Comparison of ENCODE assay signal across 8 mouse cellular contexts in genomic region chr5:75044310-75044904, GRCm38 (mm10). TPM values are rescaled to one million over a fixed set of nuclear protein-coding genes. Genes with fewer than 3 reads are reported as not detected.
DNase-seq lines count a peak whose midpoint lies in the region; ATAC-seq and TF ChIP-seq lines count a peak whose summit lies in the region.

TSS of gene Chic2 (minus strand) at chr5:75044774.

- peaks cover 13% of the 10 kb centered on the region for H3K36me3 ChIP-seq in forebrain, embryonic 10.5 days (replicated peaks)
- H3K36me3 ChIP-seq in heart, embryonic 15.5 days: peaks cover 5% of the 10 kb centered on the region
- no peaks in the 10 kb centered on the region for H3K36me3 ChIP-seq in liver, embryonic 14.5 days (replicated peaks; ENCODE audit: control insufficient read depth, insufficient read depth, low read depth)
- H3K36me3 ChIP-seq in stomach, embryonic 15.5 days: no peaks in the 10 kb centered on the region

- H3K27ac ChIP-seq in forebrain, embryonic 10.5 days: peak within 1 kb of the TSS; percentile 98
- peak within 1 kb of the TSS; percentile 89 for H3K27ac ChIP-seq in heart, embryonic 15.5 days
- peak within 1 kb of the TSS; percentile 66 for H3K27ac ChIP-seq in liver, embryonic 14.5 days
- H3K27ac ChIP-seq in stomach, embryonic 15.5 days: peak within 1 kb of the TSS; percentile 83

- peaks cover 3% of the 10 kb centered on the region; the same call in 1 of the 2 replicates for H3K9me3 ChIP-seq in forebrain, embryonic 10.5 days
- H3K9me3 ChIP-seq in heart, embryonic 15.5 days (replicated peaks): no peaks in the 10 kb centered on the region
- no peaks in the 10 kb centered on the region for H3K9me3 ChIP-seq in liver, embryonic 14.5 days (ENCODE audit: control insufficient read depth, low read length)
- no peaks in the 10 kb centered on the region for H3K9me3 ChIP-seq in stomach, embryonic 15.5 days

- TF ChIP-seq CTCF in liver, embryonic 14.5 days (IDR thresholded peaks at IDR 0.05; ENCODE audit: low read depth): no peak

- peaks cover 42% of the 10 kb centered on the region for H3K27me3 ChIP-seq in forebrain, embryonic 10.5 days (ENCODE audit: poor library complexity, severe bottlenecking)
- H3K27me3 ChIP-seq in heart, embryonic 15.5 days: no peaks in the 10 kb centered on the region
- H3K27me3 ChIP-seq in liver, embryonic 14.5 days (ENCODE audit: control insufficient read depth, insufficient read depth, low read length): no peaks in the 10 kb centered on the region
- H3K27me3 ChIP-seq in stomach, embryonic 15.5 days (replicated peaks): no peaks in the 10 kb centered on the region

- no peak for TF ChIP-seq EP300 in liver, embryonic 14.5 days (IDR thresholded peaks at IDR 0.05; ENCODE audit: low read depth)

- peak; percentile 89 for DNase-seq in CD4-positive, CD25-positive, alpha-beta regulatory T cell, adult 2 months (ENCODE audit: low read depth, low spot score)
- peak; percentile 58 for DNase-seq in c-Kit-negative CD71-positive TER-119-positive erythroid progenitor cells, embryonic 14.5 days (ENCODE audit: low read depth, low spot score)
- peak; percentile 80 for DNase-seq in forebrain, embryonic 10.5 days (ENCODE audit: extremely low spot score, low spot score)
- DNase-seq in kidney, postnatal 25 days: peak; percentile 87 to 95
- peak; percentile 59 to 65 (median 61) for DNase-seq in liver, embryonic 14.5 days (ENCODE audit: low read depth in 3 of 3, low spot score in 3 of 3)
- DNase-seq in neural tube, embryonic 10.5 days (ENCODE audit: extremely low spot score, low spot score): peak; percentile 88

- H3K9ac ChIP-seq in heart, embryonic 15.5 days: peak within 1 kb of the TSS; percentile 99
- peak within 1 kb of the TSS; percentile 98 for H3K9ac ChIP-seq in liver, embryonic 14.5 days (replicated peaks)
- H3K9ac ChIP-seq in stomach, embryonic 15.5 days: peak within 1 kb of the TSS; percentile 90

- peak within 1 kb of the TSS; percentile 68 for H3K4me2 ChIP-seq in heart, embryonic 15.5 days
- H3K4me2 ChIP-seq in liver, embryonic 14.5 days (ENCODE audit: low read depth): peak within 1 kb of the TSS; percentile 90
- peak within 1 kb of the TSS; percentile 76 for H3K4me2 ChIP-seq in stomach, embryonic 15.5 days

- peak; percentile 92 for ATAC-seq in heart, embryonic 15.5 days (replicated peaks; ENCODE audit: insufficient number of reproducible peaks, insufficient read depth, low FRiP score, low read depth)
- peak; percentile 89 for ATAC-seq in liver, embryonic 14.5 days (ENCODE audit: insufficient read depth)
- peak; percentile 91 for ATAC-seq in stomach, embryonic 15.5 days (ENCODE audit: insufficient read depth, low FRiP score, low read depth)

- H3K4me1 ChIP-seq in forebrain, embryonic 10.5 days: peaks cover 20% of the 10 kb centered on the region
- H3K4me1 ChIP-seq in heart, embryonic 15.5 days (replicated peaks): peaks cover 14% of the 10 kb centered on the region
- H3K4me1 ChIP-seq in liver, embryonic 14.5 days (replicated peaks; ENCODE audit: control insufficient read depth in 2 of 2, insufficient read depth in 2 of 2, low read length in 1 of 2): peaks cover 3 to 9% of the 10 kb centered on the region in 2 experiments; a peak in 3 of 4 replicates
- peaks cover 9% of the 10 kb centered on the region for H3K4me1 ChIP-seq in stomach, embryonic 15.5 days

- WGBS in forebrain, embryonic 10.5 days: under 1% methylated on average over 80 of the region's 90 CpGs
- WGBS in heart, embryonic 15.5 days: under 1% methylated on average over 90 of the region's 90 CpGs
- under 1% methylated on average over 77 of the region's 90 CpGs for WGBS in liver, embryonic 14.5 days (ENCODE audit: insufficient replicate concordance)
- 0% methylated on average over 30 of the region's 90 CpGs for WGBS in stomach, embryonic 15.5 days

- H3K4me3 ChIP-seq in forebrain, embryonic 10.5 days: peak within 1 kb of the TSS; percentile 99
- H3K4me3 ChIP-seq in heart, embryonic 15.5 days: peak within 1 kb of the TSS; percentile 100
- H3K4me3 ChIP-seq in liver, embryonic 14.5 days (ENCODE audit: insufficient read depth in 1 of 2, low read depth in 2 of 2, low read length in 2 of 2): peak within 1 kb of the TSS; percentile 92 to 95
- H3K4me3 ChIP-seq in stomach, embryonic 15.5 days (replicated peaks): peak within 1 kb of the TSS; percentile 73

RNA-seq across cellular contexts. Expression of gene Chic2, which starts in this region (rescaled TPM):
- 34.4 and 37.8 TPM in 2 replicates for polyA plus RNA-seq in forebrain, embryonic 10.5 days (2016; fragmentation: Nextera tagmentation; extraction: Ambion mirVana)
- 19.4 and 21.6 TPM in 2 replicates for polyA plus RNA-seq in heart, embryonic 15.5 days (2015; fragmentation: Nextera tagmentation; extraction: Ambion mirVana)
- polyA plus RNA-seq in liver, embryonic 14.5 days (2012; rRNA removed): 4.5 and 10.5 TPM in 2 replicates
- polyA plus RNA-seq in liver, embryonic 14.5 days (2014; fragmentation: Nextera tagmentation; extraction: Ambion mirVana): 19.3 and 24.9 TPM in 2 replicates
- polyA plus RNA-seq in stomach, embryonic 15.5 days (2015; fragmentation: Nextera tagmentation; extraction: Ambion mirVana): 27.2 and 33.0 TPM in 2 replicates

Comparison
In these comparisons a context has a peak if more than half of its experiments do, and no peak if none do; other contexts are left out.
1. Peak in every context shown above with its lines: DNase-seq, ATAC-seq, H3K4me3 ChIP-seq and H3K27ac ChIP-seq.